In genomic region chr12:104922647-104923046, GRCm38 (mm10) we compare ENCODE assay signal across 16 mouse cellular contexts. TPM values are rescaled to one million over a fixed set of nuclear protein-coding genes. Genes with fewer than 3 reads are reported as not detected.
DNase-seq lines count a peak whose midpoint lies in the region; ATAC-seq and TF ChIP-seq lines count a peak whose summit lies in the region.
"Had no signal": no experiment of that assay in that cellular context is flagged by ENCODE, and none has a peak within 500 bp of the region (broad histone marks: within the 10 kb centered on the region; RNA-seq: fewer than 3 reads in every experiment).

No protein-coding gene starts in this region.

- H3K4me2 ChIP-seq in embryonic facial prominence, embryonic 12.5 days (replicated peaks): no peak overlapping the region
- no peak overlapping the region for H3K4me2 ChIP-seq in hindbrain, embryonic 11.5 days (replicated peaks; ENCODE audit: low read depth, low read length)
- H3K4me2 ChIP-seq in midbrain, embryonic 13.5 days (replicated peaks): no peak overlapping the region
- H3K4me2 ChIP-seq: embryonic facial prominence, embryonic 13.5 days; stomach, embryonic 15.5 days had no signal

- no peak overlapping the region for H3K9ac ChIP-seq in embryonic facial prominence, embryonic 12.5 days
- no peak overlapping the region for H3K9ac ChIP-seq in hindbrain, embryonic 11.5 days (ENCODE audit: low read depth, low read length)
- no peak overlapping the region for H3K9ac ChIP-seq in midbrain, embryonic 13.5 days (replicated peaks)
- no peak overlapping the region for H3K9ac ChIP-seq in heart, adult 2 months (ENCODE audit: low read depth, low read length)
- H3K9ac ChIP-seq: embryonic facial prominence, embryonic 13.5 days; stomach, embryonic 15.5 days had no signal

- H3K4me3 ChIP-seq in embryonic facial prominence, embryonic 12.5 days: no peak overlapping the region
- H3K4me3 ChIP-seq in hindbrain, embryonic 11.5 days (ENCODE audit: low read depth, low read length): no peak overlapping the region
- no peak overlapping the region for H3K4me3 ChIP-seq in midbrain, embryonic 13.5 days (replicated peaks)
- H3K4me3 ChIP-seq in heart, adult 2 months: no peak overlapping the region
- H3K4me3 ChIP-seq: embryonic facial prominence, embryonic 13.5 days; stomach, embryonic 15.5 days had no signal

- no peak for TF ChIP-seq EP300 in heart, adult 2 months (IDR thresholded peaks at IDR 0.05; ENCODE audit: insufficient read depth, low read depth, low read length)

- DNase-seq in R1 (ENCODE audit: low read depth, low spot score): peak; percentile 62
- DNase-seq in hindbrain, embryonic 11.5 days (ENCODE audit: low spot score): peak; percentile 42
- no peak for DNase-seq in spleen, postnatal 36 days (ENCODE audit: low spot score in 2 of 2)
- DNase-seq in gastrocnemius, postnatal 14 days: no peak
- DNase-seq in cerebellum, postnatal 10 days: no peak
- DNase-seq in heart, adult 2 months: no peak
- DNase-seq: B cell, adult 2 months; cerebellum, adult 9-10 months; heart, postnatal 4 days; lung, adult 2 months; thymus, postnatal 36 days had no signal

- H3K4me1 ChIP-seq in embryonic facial prominence, embryonic 12.5 days: peaks cover 25% of the 10 kb centered on the region
- peaks cover 2% of the 10 kb centered on the region; the same call in 1 of the 2 replicates for H3K4me1 ChIP-seq in hindbrain, embryonic 11.5 days (replicated peaks; ENCODE audit: control insufficient read depth, insufficient read depth, low read length)
- H3K4me1 ChIP-seq in midbrain, embryonic 13.5 days (replicated peaks): peaks cover 28% of the 10 kb centered on the region
- H3K4me1 ChIP-seq in heart, adult 2 months (ENCODE audit: control insufficient read depth, insufficient read depth, low read length): no peaks in the 10 kb centered on the region

- H3K27ac ChIP-seq in embryonic facial prominence, embryonic 12.5 days: no peak overlapping the region
- no peak overlapping the region for H3K27ac ChIP-seq in hindbrain, embryonic 11.5 days (ENCODE audit: low read depth, low read length)
- H3K27ac ChIP-seq in midbrain, embryonic 13.5 days: no peak overlapping the region
- H3K27ac ChIP-seq in heart, adult 2 months: no peak overlapping the region

- peak; percentile 44 for ATAC-seq in embryonic facial prominence, embryonic 12.5 days (ENCODE audit: insufficient number of reproducible peaks, insufficient read depth, low FRiP score, low TSS enrichment)
- peak; percentile 74; the same call in 1 of the 2 replicates for ATAC-seq in hindbrain, embryonic 11.5 days (ENCODE audit: low FRiP score)
- ATAC-seq in midbrain, embryonic 13.5 days: peak; percentile 59

- H3K9me3 ChIP-seq in embryonic facial prominence, embryonic 12.5 days: no peaks in the 10 kb centered on the region
- H3K9me3 ChIP-seq in hindbrain, embryonic 11.5 days (ENCODE audit: control insufficient read depth, low read length): no peaks in the 10 kb centered on the region
- H3K9me3 ChIP-seq in midbrain, embryonic 13.5 days: no peaks in the 10 kb centered on the region
- H3K9me3 ChIP-seq: embryonic facial prominence, embryonic 13.5 days; G1E; stomach, embryonic 15.5 days had no signal

- no peak for TF ChIP-seq CTCF in heart, adult 2 months (IDR thresholded peaks at IDR 0.05)

- no peaks in the 10 kb centered on the region for H3K36me3 ChIP-seq in embryonic facial prominence, embryonic 12.5 days
- no peaks in the 10 kb centered on the region for H3K36me3 ChIP-seq in hindbrain, embryonic 11.5 days (ENCODE audit: control insufficient read depth, insufficient read depth, low read length)
- no peaks in the 10 kb centered on the region for H3K36me3 ChIP-seq in midbrain, embryonic 13.5 days
- H3K36me3 ChIP-seq in heart, adult 2 months (ENCODE audit: control insufficient read depth, insufficient read depth, low read length): no peaks in the 10 kb centered on the region
- H3K36me3 ChIP-seq: embryonic facial prominence, embryonic 13.5 days; G1E; stomach, embryonic 15.5 days had no signal

- WGBS in embryonic facial prominence, embryonic 12.5 days: 72% methylated on average over 8 of the region's 8 CpGs
- WGBS in hindbrain, embryonic 11.5 days: 50% methylated on average over 8 of the region's 8 CpGs
- 24% methylated on average over 8 of the region's 8 CpGs for WGBS in midbrain, embryonic 13.5 days
- 75% methylated on average over 8 of the region's 8 CpGs for WGBS in heart, adult 2 months

- no peaks in the 10 kb centered on the region for H3K27me3 ChIP-seq in embryonic facial prominence, embryonic 12.5 days
- H3K27me3 ChIP-seq in hindbrain, embryonic 11.5 days (ENCODE audit: control insufficient read depth, insufficient read depth, low read length): no peaks in the 10 kb centered on the region
- no peaks in the 10 kb centered on the region for H3K27me3 ChIP-seq in midbrain, embryonic 13.5 days
- H3K27me3 ChIP-seq in heart, adult 2 months (ENCODE audit: control insufficient read depth, insufficient read depth, low read length): peaks cover 2% of the 10 kb centered on the region; the same call in 1 of the 2 replicates
- H3K27me3 ChIP-seq: embryonic facial prominence, embryonic 13.5 days; stomach, embryonic 15.5 days had no signal

- TF ChIP-seq POLR2A in heart, adult 2 months (IDR thresholded peaks at IDR 0.05; ENCODE audit: insufficient read depth, low read depth, low read length): no peak

- intact Hi-C loops in gastrocnemius, postnatal 14 days (cut with DNase I; ENCODE audit: low total_unique reads): no loop called here
- intact Hi-C loops in heart, adult 2 months (cut with DNase I): no loop called here

- no peaks in the 10 kb centered on the region for H3K79me2 ChIP-seq in heart, adult 2 months (replicated peaks; ENCODE audit: control insufficient read depth, insufficient read depth, low read length)

RNA-seq across cellular contexts. Expression of gene Clmn, which starts 57.8 kb away (rescaled TPM):
- polyA plus RNA-seq in embryonic facial prominence, embryonic 12.5 days (2016; fragmentation: Nextera tagmentation; extraction: Ambion mirVana): 4.0 and 6.4 TPM in 2 replicates
- polyA plus RNA-seq in hindbrain, embryonic 11.5 days (2014; fragmentation: Nextera tagmentation; extraction: Ambion mirVana): 2.8 and 4.3 TPM in 2 replicates
- polyA plus RNA-seq in midbrain, embryonic 13.5 days (2015; fragmentation: Nextera tagmentation; extraction: Ambion mirVana): 0.98 and 1.1 TPM in 2 replicates
- total RNA-seq in gastrocnemius, postnatal 14 days (2021): 1 to 10 TPM; 2.3 to 2.5 TPM
- 1 to 10 TPM; 2.5 to 3.2 TPM for total RNA-seq in heart, adult 2 months (2021)
- polyA plus RNA-seq in heart, adult 2 months (2012; rRNA removed): 1.0 and 1.1 TPM in 2 replicates
- polyA plus RNA-seq: G1E had no signal

Comparison
In these comparisons a context has a peak if more than half of its experiments do, and no peak if none do; other contexts are left out.
1. DNase-seq: peak in R1 (single experiment) and hindbrain, embryonic 11.5 days (single experiment); none in spleen, postnatal 36 days (0 of 2), gastrocnemius, postnatal 14 days (single experiment), cerebellum, postnatal 10 days (0 of 2) and heart, adult 2 months (0 of 2).
2. Peak in every context shown above with its lines, with median percentiles within 50 percentile points of each other: ATAC-seq.